Mouse (Mus musculus): Measurements from ENCODE around the gene Olfr1389. TPM values are rescaled to one million over a fixed set of nuclear protein-coding genes. Genes with fewer than 3 reads are reported as not detected.
"Not testable (repeated sequence)": the region's sequence is repeated elsewhere in the genome, so short reads cannot be mapped to it uniquely, and the experiment has no call there.

Gene Olfr1389
- polyA plus RNA-seq (2015; fragmentation: Nextera tagmentation; extraction: Ambion mirVana) = not detected in 2 replicates

DNA sequence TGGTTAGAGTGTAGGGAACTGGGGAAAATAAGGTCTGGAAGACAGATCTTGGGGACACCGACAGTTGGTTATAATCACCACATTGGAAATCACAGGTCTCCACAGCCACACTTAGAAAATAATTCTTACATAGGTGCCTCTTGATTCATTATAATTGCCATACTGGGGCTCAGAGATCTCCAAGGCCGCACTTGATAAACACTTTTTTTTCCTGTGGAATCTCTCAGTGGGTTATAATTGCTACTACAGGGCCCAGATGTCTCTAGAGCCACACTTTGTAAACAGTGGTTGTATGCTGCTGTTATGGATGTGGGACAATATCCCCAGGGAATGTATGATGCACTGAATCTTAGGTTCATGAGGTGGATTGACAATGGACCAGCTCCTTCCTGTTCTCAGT lies at the start of gene Olfr1389:
Gene Olfr1389, plus strand, starts transcription at position 301 of the 400 bp plus-strand sequence.
- no peaks in the 10 kb centered on the region for H3K4me1 ChIP-seq (ENCODE audit: control insufficient read depth, low read depth, low read length)
- 62% methylated on average over 2 of the region's 2 CpGs for WGBS (ENCODE audit: insufficient replicate concordance)
- H3K9ac ChIP-seq (ENCODE audit: low read depth, low read length) = no peak within 1 kb of the TSS

DNA sequence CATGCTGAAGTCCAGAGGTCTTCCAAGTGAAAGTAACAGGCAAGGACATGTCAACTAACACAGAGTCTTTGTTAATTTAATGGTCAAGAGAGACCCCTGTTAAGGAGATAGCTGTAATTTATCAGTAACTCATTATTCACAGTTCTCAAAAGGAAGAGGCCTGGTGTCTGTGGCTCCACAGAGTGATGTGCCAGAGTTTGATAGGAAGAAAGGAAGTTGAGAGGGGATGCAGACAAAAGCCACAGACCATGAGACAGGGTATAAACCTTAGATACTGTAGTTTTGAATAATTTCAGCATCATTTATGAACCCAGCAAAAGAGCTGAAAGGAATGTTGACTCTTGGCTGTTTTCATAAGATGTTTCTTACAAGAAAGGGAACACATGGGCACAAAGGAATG lies 39.7 kb upstream of the Olfr1389 start:
- H3K27me3 ChIP-seq (ENCODE audit: control insufficient read depth, insufficient read depth, low read depth, low read length) = no peaks in the 10 kb centered on the region
- no peak for ATAC-seq (ENCODE audit: low read depth)
- no peak overlapping the region for H3K4me2 ChIP-seq (ENCODE audit: low read depth, low read length)
- H3K9me3 ChIP-seq (replicated peaks; ENCODE audit: control insufficient read depth, low read length) = no peaks in the 10 kb centered on the region
- no peak overlapping the region for H3K9ac ChIP-seq (ENCODE audit: low read depth, low read length)
- H3K4me1 ChIP-seq (ENCODE audit: control insufficient read depth, low read depth, low read length) = no peaks in the 10 kb centered on the region
- no peak overlapping the region for H3K27ac ChIP-seq (ENCODE audit: low read length)
- no peak overlapping the region for H3K4me3 ChIP-seq (ENCODE audit: low read depth, low read length)
- no peaks in the 10 kb centered on the region for H3K36me3 ChIP-seq (ENCODE audit: control insufficient read depth, insufficient read depth)

More for the DNA sequence above, at the start of gene Olfr1389:
- H3K27ac ChIP-seq (ENCODE audit: low read length) = no peak within 1 kb of the TSS
- no peak within 1 kb of the TSS for H3K4me3 ChIP-seq (ENCODE audit: low read depth, low read length)
- no peak within 1 kb of the TSS for H3K4me2 ChIP-seq (ENCODE audit: low read depth, low read length)
- ATAC-seq (ENCODE audit: low read depth) = no peak
- H3K27me3 ChIP-seq (ENCODE audit: control insufficient read depth, insufficient read depth, low read depth, low read length) = no peaks in the 10 kb centered on the region
- H3K9me3 ChIP-seq (replicated peaks; ENCODE audit: control insufficient read depth, low read length) = no peaks in the 10 kb centered on the region
- H3K36me3 ChIP-seq (ENCODE audit: control insufficient read depth, insufficient read depth) = no peaks in the 10 kb centered on the region

DNA sequence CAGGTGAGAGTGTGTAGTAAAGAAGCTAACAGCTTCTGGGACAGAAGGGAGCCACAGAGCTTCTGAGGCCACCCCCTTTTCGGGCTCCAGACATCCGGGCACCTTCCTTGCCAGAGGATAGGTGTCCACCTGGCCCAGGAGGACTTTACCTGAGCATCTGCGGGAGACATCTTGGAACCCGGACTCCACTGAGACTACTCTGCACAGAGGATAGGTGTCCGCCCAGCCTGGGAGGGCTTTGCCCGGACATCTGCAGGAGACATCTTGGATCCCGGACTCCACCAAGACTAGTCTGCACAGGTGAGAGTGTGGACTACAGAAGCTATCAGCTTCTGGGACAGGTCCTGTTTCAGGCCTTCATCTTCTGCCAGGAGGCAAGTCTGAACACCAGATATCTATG lies 36.7 kb upstream of the Olfr1389 start:
- H3K4me1 ChIP-seq (ENCODE audit: control insufficient read depth, low read depth, low read length); H3K36me3 ChIP-seq (ENCODE audit: control insufficient read depth, insufficient read depth); H3K9ac ChIP-seq (ENCODE audit: low read depth, low read length); H3K4me2 ChIP-seq (ENCODE audit: low read depth, low read length); H3K9me3 ChIP-seq (replicated peaks; ENCODE audit: control insufficient read depth, low read length); H3K27ac ChIP-seq (ENCODE audit: low read length); ATAC-seq (ENCODE audit: low read depth); H3K4me3 ChIP-seq (ENCODE audit: low read depth, low read length); H3K27me3 ChIP-seq (ENCODE audit: control insufficient read depth, insufficient read depth, low read depth, low read length): not testable (repeated sequence)
- 70% methylated on average over 7 of the region's 7 CpGs for WGBS (ENCODE audit: insufficient replicate concordance)

DNA sequence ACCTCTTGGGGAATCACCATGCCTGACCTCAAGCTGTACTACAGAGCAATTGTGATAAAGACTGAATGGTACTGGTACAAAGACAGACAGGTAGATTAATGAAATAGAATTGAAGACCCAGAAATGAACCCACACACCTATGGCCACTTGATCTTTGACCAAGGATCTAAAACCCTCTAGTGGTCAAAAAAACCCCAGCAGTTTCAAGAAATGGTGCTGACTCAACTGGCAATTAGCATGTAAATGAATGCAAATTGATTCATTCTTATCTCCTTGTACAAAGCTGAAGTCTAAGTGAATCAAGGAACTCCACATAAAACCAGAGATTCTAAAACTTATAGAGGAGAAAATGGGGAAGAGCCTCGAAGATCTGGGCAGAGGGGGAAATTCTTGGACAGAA lies 30.2 kb upstream of the Olfr1389 start:
- H3K36me3 ChIP-seq (ENCODE audit: control insufficient read depth, insufficient read depth); H3K4me1 ChIP-seq (ENCODE audit: control insufficient read depth, low read depth, low read length); H3K4me2 ChIP-seq (ENCODE audit: low read depth, low read length); H3K9ac ChIP-seq (ENCODE audit: low read depth, low read length); H3K9me3 ChIP-seq (replicated peaks; ENCODE audit: control insufficient read depth, low read length); H3K4me3 ChIP-seq (ENCODE audit: low read depth, low read length); H3K27me3 ChIP-seq (ENCODE audit: control insufficient read depth, insufficient read depth, low read depth, low read length); H3K27ac ChIP-seq (ENCODE audit: low read length); ATAC-seq (ENCODE audit: low read depth): not testable (repeated sequence)
- 26% methylated on average over 1 of the region's 1 CpGs for WGBS (ENCODE audit: insufficient replicate concordance)

DNA sequence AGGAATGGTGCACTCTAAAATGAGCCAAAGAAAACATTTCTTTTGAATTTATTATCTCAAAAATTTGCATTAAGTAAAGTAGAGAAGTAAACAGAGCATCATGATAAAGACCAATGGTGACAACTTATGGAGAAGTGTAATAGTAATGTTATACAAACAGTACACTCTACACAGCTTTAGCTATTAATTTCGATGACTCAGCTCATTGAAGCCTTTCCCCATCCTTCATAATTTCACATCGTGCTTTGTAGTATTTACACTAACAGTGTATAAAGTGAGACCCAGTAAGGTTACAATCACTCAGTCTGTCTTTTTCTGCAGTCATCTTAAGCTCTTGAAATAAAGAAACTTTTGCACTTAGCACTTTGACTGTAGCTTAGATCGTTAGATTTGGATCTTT lies 16.1 kb upstream of the Olfr1389 start:
- no peaks in the 10 kb centered on the region for H3K4me1 ChIP-seq (ENCODE audit: control insufficient read depth, low read depth, low read length)

DNA sequence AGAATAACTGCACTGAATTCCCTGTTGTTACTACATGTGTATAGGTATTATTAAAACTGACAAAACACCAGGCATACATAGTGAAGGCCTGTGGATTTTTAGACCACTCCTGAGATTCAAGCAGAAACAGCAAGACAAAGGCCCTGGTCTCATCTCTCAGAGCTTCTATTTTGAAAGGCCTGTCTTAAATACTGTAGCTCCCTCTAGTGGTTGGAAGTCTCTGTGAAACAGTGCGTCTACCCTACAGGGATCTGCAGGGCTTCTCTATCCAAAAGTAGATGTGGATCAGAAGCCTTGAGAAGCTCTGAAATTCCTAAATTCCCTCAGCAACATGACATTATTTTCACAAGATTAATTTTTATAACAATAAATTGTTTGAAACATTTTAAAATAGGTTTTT lies 12.3 kb upstream of the Olfr1389 start:
- no peak overlapping the region for H3K4me3 ChIP-seq (ENCODE audit: low read depth, low read length)
- no peaks in the 10 kb centered on the region for H3K36me3 ChIP-seq (ENCODE audit: control insufficient read depth, insufficient read depth)
- H3K4me2 ChIP-seq (ENCODE audit: low read depth, low read length) = no peak overlapping the region
- H3K9ac ChIP-seq (ENCODE audit: low read depth, low read length) = no peak overlapping the region
- no peak for ATAC-seq (ENCODE audit: low read depth)
- 25% methylated on average over 1 of the region's 1 CpGs for WGBS (ENCODE audit: insufficient replicate concordance)
- H3K9me3 ChIP-seq (replicated peaks; ENCODE audit: control insufficient read depth, low read length) = no peaks in the 10 kb centered on the region
- no peaks in the 10 kb centered on the region for H3K4me1 ChIP-seq (ENCODE audit: control insufficient read depth, low read depth, low read length)
- H3K27me3 ChIP-seq (ENCODE audit: control insufficient read depth, insufficient read depth, low read depth, low read length) = no peaks in the 10 kb centered on the region
- H3K27ac ChIP-seq (ENCODE audit: low read length) = no peak overlapping the region

More for the DNA sequence above, 16.1 kb upstream of the Olfr1389 start:
- Histone ChIP-seq H3K36me3 (ENCODE audit: control insufficient read depth, insufficient read depth) (no peaks in the 10 kb centered on the region), H3K4me3 (ENCODE audit: low read depth, low read length) (no peak overlapping the region), H3K27ac (ENCODE audit: low read length) (no peak overlapping the region), H3K27me3 (ENCODE audit: control insufficient read depth, insufficient read depth, low read depth, low read length) (no peaks in the 10 kb centered on the region), H3K4me2 (ENCODE audit: low read depth, low read length) (no peak overlapping the region), H3K9ac (ENCODE audit: low read depth, low read length) (no peak overlapping the region), H3K9me3 (replicated peaks; ENCODE audit: control insufficient read depth, low read length) (no peaks in the 10 kb centered on the region)
- ATAC-seq (ENCODE audit: low read depth) = no peak
- 58% methylated on average over 3 of the region's 3 CpGs for WGBS (ENCODE audit: insufficient replicate concordance)

DNA sequence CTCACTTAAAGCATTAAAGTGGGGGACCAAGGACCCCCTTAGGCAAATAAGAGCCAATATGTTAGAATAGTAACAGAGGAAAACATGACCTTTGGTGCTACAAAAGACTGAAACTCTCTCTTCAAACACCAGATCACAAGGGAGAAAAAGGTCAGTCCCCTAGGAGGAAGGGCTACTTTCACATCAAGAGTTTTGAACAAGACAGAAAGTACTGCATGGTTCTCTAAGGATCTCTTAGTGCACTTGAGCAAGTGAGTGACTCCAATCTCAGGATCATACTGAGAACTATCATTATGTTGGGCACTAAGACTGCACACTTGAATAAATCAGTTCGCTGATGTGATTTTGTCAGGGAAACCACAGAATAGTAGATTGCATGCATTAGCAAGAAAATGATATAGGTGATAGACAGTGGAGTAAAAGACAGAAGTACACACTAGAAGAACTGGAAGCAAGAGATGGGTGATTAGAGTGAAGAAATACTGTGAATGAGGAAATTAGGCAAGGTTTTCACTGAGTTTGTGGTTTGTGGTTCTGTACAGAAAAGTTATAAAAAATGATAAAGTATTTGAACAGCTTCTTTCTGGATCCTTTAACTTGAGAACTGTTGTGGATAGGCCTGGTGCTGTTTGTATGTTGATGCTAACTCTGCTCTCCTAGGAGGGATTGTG lies 2.5 kb downstream of the Olfr1389 start:
- Histone ChIP-seq H3K9me3 (replicated peaks; ENCODE audit: control insufficient read depth, low read length) (no peaks in the 10 kb centered on the region), H3K36me3 (ENCODE audit: control insufficient read depth, insufficient read depth) (no peaks in the 10 kb centered on the region), H3K9ac (ENCODE audit: low read depth, low read length) (no peak overlapping the region), H3K4me1 (ENCODE audit: control insufficient read depth, low read depth, low read length) (no peaks in the 10 kb centered on the region), H3K27ac (ENCODE audit: low read length) (no peak overlapping the region), H3K27me3 (ENCODE audit: control insufficient read depth, insufficient read depth, low read depth, low read length) (no peaks in the 10 kb centered on the region), H3K4me2 (ENCODE audit: low read depth, low read length) (no peak overlapping the region), H3K4me3 (ENCODE audit: low read depth, low read length) (no peak overlapping the region)
- 49% methylated on average over 1 of the region's 1 CpGs for WGBS (ENCODE audit: insufficient replicate concordance)
- no peak for ATAC-seq (ENCODE audit: low read depth)

DNA sequence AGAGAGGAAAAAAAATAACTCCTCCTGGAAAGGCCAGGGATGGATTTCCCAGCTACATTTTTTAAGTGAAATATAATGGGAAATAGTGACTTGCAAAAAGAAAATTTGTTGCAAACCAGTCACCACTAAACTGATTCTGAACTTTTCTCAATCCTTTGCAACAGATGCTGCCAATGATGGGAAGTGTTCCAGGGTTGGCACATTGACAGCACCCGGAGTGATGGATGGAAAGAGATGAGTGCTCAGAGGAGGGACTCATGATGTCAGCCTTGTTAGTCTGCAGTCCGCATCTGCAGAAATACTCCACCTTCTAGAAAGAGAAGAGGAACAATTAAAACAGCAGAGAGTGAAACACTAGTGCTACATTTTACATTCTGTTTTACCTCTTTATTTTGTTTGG lies 6.8 kb downstream of the Olfr1389 start:
- no peak overlapping the region for H3K9ac ChIP-seq (ENCODE audit: low read depth, low read length)
- no peaks in the 10 kb centered on the region; the same call in 1 of the 2 replicates for H3K9me3 ChIP-seq (replicated peaks; ENCODE audit: control insufficient read depth, low read length)
- no peak for ATAC-seq (ENCODE audit: low read depth)
- no peak overlapping the region for H3K4me2 ChIP-seq (ENCODE audit: low read depth, low read length)
- no peaks in the 10 kb centered on the region for H3K27me3 ChIP-seq (ENCODE audit: control insufficient read depth, insufficient read depth, low read depth, low read length)
- 62% methylated on average over 2 of the region's 2 CpGs for WGBS (ENCODE audit: insufficient replicate concordance)
- no peaks in the 10 kb centered on the region for H3K4me1 ChIP-seq (ENCODE audit: control insufficient read depth, low read depth, low read length)
- H3K27ac ChIP-seq (ENCODE audit: low read length) = no peak overlapping the region
- no peaks in the 10 kb centered on the region for H3K36me3 ChIP-seq (ENCODE audit: control insufficient read depth, insufficient read depth)
- H3K4me3 ChIP-seq (ENCODE audit: low read depth, low read length) = no peak overlapping the region

DNA sequence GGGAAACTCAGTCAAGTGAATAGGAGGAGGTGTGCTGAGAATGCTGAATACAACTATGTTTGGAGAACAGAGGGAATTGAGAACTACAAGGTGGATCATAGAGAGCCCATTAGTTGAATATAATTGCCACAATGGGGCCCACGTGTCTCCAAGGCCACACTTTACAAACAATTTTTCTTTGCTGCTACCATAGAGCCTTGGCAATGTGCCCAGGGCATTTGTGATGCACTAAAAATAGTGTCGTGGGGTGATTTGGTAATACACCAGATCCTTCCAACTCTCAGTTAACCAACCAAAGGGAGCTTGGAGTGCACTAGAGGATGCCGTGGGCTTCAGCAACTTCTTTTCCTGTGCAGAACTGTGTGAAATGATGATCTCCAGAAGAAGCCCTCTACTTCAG lies 13.5 kb downstream of the Olfr1389 start, which contains the start of gene Olfr1388:
Gene Olfr1388, plus strand, starts transcription at position 214 of the 400 bp plus-strand sequence.
- Histone ChIP-seq H3K27me3 (ENCODE audit: control insufficient read depth, insufficient read depth, low read depth, low read length) (no peaks in the 10 kb centered on the region), H3K4me2 (ENCODE audit: low read depth, low read length) (no peak within 1 kb of the TSS), H3K4me3 (ENCODE audit: low read depth, low read length) (no peak within 1 kb of the TSS), H3K9me3 (replicated peaks; ENCODE audit: control insufficient read depth, low read length) (no peaks in the 10 kb centered on the region; the same call in 1 of the 2 replicates), H3K36me3 (ENCODE audit: control insufficient read depth, insufficient read depth) (no peaks in the 10 kb centered on the region), H3K4me1 (ENCODE audit: control insufficient read depth, low read depth, low read length) (no peaks in the 10 kb centered on the region), H3K9ac (ENCODE audit: low read depth, low read length) (no peak within 1 kb of the TSS), H3K27ac (ENCODE audit: low read length) (no peak within 1 kb of the TSS)
- 47% methylated on average over 3 of the region's 3 CpGs for WGBS (ENCODE audit: insufficient replicate concordance)
- ATAC-seq (ENCODE audit: low read depth) = no peak

Data from liver, embryonic 16.5 days (tissue).